Mouse (Mus musculus): Measurements from ENCODE around the gene Adssl1.

GRCm38 (mm10) chr12:112688458-112688857 is 68.6 kb downstream of the Adssl1 start:
- TF ChIP-seq POLR2A (IDR thresholded peaks at IDR 0.05; ENCODE audit: borderline replicate concordance, insufficient read depth, low read length) (no peak), CTCF (IDR thresholded peaks at IDR 0.05; ENCODE audit: borderline replicate concordance, insufficient read depth, low read depth, low read length) (no peak)
